Mouse (Mus musculus): ENCODE data around the gene Nek7. TPM values are rescaled to one million over a fixed set of nuclear protein-coding genes. Genes with fewer than 3 reads are reported as not detected.

Nek7 gene
- polyA plus RNA-seq, 1 experiment from 2014 or later: 26.5 TPM

DNA sequence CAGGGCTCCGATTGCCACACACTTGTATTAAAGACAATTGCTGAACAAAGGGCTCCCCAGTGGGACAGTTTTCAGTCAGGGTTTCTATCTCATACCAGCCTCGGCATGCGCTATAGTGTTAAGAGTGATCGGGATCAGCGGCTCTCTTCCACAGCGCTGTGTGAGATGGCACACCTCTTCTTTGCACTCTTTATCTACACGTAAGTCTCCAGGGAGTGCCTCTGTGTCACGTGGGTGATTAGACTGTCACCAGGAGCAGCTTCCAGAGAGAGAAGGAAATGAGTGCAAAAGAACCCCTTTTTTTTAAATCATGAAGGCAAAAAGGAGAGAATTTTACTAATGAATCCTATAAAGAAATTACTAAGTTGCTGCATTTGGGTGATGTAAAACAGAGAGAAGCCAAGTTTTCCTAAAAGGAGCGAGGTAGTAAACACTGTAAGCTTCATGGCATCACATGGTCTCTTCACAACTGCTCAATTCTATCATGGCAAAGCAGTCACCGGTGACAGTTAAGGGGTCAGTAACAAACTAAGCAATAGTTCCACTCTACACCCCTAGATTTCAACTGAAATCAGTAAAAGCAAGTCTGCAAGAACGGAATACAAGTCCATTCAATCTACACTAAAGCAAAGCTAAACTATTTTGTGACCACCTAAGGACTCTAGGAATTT, 40.0 kb downstream of the Nek7 start:
- DNase-seq (ENCODE audit: low spot score): no peak
- H3K27ac ChIP-seq (replicated peaks): 0 out of 2 replicates have a peak overlapping the region, but pooled peaks have one; percentile 38
- H3K9me3 ChIP-seq (replicated peaks): no peaks in the 10 kb centered on the region
- H3K4me3 ChIP-seq: no peak overlapping the region
- H3K36me3 ChIP-seq: no peaks in the 10 kb centered on the region
- 81% methylated on average over 11 of the region's 11 CpGs for WGBS
- peaks cover 9% of the 10 kb centered on the region; the same call in 1 of the 2 replicates for H3K4me1 ChIP-seq
- no peaks in the 10 kb centered on the region for H3K27me3 ChIP-seq (ENCODE audit: low read depth, poor library complexity, severe bottlenecking)

DNA sequence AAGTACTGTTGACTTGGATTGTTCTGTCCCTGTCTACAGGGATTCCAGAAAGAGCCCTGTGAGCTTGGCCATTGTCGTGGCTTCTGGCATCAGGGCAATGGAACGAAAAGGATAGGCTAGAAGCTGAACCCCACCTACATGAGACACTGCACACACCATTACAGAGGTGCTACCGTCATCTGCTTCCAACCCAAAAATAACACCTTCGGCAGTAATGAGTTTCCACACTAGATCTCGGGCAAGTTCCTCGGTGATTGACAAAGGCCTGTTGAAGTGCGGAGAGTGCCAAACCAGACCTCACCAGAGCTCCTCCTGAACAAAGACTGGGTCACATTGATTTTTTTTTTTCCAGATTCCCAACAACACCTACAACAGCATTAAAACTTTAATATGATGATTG, 40.7 kb downstream of the Nek7 start:
- 93% methylated on average over 7 of the region's 7 CpGs for WGBS
- H3K9me3 ChIP-seq (replicated peaks): no peaks in the 10 kb centered on the region

DNA sequence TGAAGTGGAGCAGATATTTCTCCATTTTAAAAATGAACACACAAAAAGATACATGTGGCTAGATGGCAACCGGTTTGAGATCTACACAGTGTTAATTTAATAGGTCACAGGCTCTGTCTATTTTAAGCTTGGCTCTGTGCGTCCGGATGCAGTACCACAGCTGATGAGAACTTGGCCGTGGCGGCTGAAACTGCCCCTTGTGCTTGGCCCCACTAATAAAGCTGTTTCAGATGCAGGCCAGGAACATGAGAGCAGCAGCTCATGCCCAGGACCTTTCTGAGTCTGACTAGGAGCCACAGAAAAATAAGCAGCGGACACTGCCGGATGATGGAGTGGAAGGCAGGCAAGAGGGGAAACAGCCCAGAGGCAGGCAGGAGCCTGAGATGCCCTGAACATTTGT, 43.1 kb downstream of the Nek7 start:
- WGBS: 87% methylated on average over 7 of the region's 7 CpGs
- Histone ChIP-seq H3K36me3 (no peaks in the 10 kb centered on the region), H3K27ac (replicated peaks) (no peak overlapping the region), H3K4me1 (peaks cover 19% of the 10 kb centered on the region), H3K4me3 (no peak overlapping the region), H3K9me3 (replicated peaks) (no peaks in the 10 kb centered on the region), H3K27me3 (ENCODE audit: low read depth, poor library complexity, severe bottlenecking) (no peaks in the 10 kb centered on the region)
- DNase-seq (ENCODE audit: low spot score): no peak

More for the DNA sequence above, 40.7 kb downstream of the Nek7 start:
- no peak for DNase-seq (ENCODE audit: low spot score)
- Histone ChIP-seq H3K36me3 (no peaks in the 10 kb centered on the region), H3K27ac (replicated peaks) (0 out of 2 replicates have a peak overlapping the region, but pooled peaks have one; percentile 38), H3K4me1 (peaks cover 9% of the 10 kb centered on the region; the same call in 1 of the 2 replicates), H3K27me3 (ENCODE audit: low read depth, poor library complexity, severe bottlenecking) (no peaks in the 10 kb centered on the region), H3K4me3 (no peak overlapping the region)

DNA sequence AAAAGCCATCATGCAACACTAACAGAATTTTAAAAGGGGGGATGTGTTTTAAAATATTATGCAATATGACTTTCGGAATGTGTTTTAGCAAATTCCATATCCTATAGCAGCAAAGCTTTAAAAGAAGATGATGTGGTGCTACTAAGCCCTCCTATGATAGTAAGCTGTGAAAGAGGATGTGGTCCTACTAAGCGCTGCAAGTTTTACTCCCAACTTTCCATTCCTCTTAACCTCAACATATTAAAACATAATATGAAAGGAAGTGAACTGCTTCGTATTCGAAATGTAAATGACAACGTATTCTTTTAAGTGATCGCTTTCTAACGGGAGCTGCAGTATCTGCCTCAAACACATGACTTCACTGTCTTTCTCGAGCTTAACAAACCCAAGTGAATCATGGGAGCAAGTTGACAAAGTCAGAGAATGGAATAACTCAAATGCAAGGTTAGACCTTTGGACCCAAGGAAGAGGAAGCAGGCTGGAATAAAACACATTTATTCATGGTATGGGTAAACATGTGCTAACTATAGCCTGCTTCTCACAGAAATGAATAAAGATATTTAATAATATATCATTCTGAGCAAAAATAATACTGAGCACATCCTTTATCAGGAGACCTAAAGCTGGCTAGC, 43.8 kb downstream of the Nek7 start:
- DNase-seq (ENCODE audit: low spot score): no peak
- H3K4me1 ChIP-seq: peaks cover 25% of the 10 kb centered on the region
- no peaks in the 10 kb centered on the region for H3K27me3 ChIP-seq (ENCODE audit: low read depth, poor library complexity, severe bottlenecking)
- 94% methylated on average over 8 of the region's 8 CpGs for WGBS
- H3K36me3 ChIP-seq: no peaks in the 10 kb centered on the region
- no peaks in the 10 kb centered on the region for H3K9me3 ChIP-seq (replicated peaks)
- H3K4me3 ChIP-seq: no peak overlapping the region
- H3K27ac ChIP-seq (replicated peaks): no peak overlapping the region

DNA sequence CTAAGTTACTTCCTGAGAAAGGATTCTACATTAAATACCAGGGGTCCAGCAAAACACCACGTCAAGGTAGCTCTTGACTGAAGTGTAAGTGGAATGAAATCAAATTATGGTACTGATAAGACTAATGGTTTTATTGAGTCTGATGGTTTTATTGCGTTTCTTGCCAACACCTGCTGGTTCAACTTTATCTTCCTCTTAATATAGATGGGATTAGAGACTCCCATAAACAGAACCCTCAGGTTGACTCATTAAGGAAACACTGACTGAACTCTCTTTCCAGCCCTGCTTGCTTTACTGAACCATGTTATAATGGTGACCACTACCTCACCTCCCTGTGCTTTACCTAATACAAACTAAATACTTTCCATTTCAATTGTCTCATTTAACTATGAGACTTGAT, 44.3 kb downstream of the Nek7 start:
- DNase-seq (ENCODE audit: low spot score): no peak
- Histone ChIP-seq H3K9me3 (replicated peaks) (no peaks in the 10 kb centered on the region), H3K4me1 (peaks cover 30% of the 10 kb centered on the region), H3K27me3 (ENCODE audit: low read depth, poor library complexity, severe bottlenecking) (no peaks in the 10 kb centered on the region), H3K4me3 (no peak overlapping the region), H3K36me3 (no peaks in the 10 kb centered on the region), H3K27ac (replicated peaks) (no peak overlapping the region)
- 75% methylated on average over 2 of the region's 2 CpGs for WGBS

DNA sequence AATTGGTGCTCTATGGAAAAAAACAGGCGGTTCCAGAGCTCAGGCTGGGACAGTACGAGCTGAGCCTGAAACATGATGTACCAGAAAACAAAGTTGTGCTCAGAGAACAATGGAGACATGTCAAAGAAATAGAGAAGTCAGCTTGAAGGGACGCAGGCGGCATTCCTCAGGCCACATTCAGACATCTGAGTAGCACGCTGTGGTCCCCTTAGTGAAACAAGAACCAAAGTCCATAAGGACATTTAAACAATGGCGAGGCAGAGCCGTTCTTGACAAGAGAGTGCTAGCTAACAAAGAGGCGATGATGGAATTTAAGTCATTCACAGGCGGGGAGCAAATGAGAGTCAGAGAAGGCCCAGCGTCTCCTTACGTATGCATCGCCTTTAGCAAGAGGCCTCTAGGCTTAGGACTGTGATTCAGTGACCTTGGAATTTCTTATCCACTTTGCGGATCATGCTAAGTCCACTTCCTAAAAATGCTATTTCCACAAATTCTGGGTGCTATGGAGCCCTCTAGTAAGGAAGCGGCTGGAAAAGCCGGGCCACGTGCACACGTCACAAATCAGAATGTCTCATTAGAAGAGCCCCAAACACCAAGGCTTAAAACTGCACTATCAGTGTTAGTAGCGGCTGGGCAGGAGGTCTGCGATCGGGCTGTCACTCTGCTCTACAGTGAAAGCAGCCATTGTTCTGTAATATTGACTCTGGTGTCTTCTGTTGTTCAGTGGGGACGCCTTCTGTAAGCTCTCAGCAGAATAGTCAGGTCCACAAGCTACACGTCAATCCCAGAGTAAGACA, 48.2 kb downstream of the Nek7 start:
- no peaks in the 10 kb centered on the region for H3K36me3 ChIP-seq
- WGBS: 36% methylated on average over 22 of the region's 22 CpGs
- no peaks in the 10 kb centered on the region for H3K9me3 ChIP-seq (replicated peaks)
- peak overlapping the region; percentile 83 for H3K27ac ChIP-seq (replicated peaks)
- no peaks in the 10 kb centered on the region for H3K27me3 ChIP-seq (ENCODE audit: low read depth, poor library complexity, severe bottlenecking)
- H3K4me1 ChIP-seq: peaks cover 29% of the 10 kb centered on the region
- peak overlapping the region; percentile 31; the same call in 1 of the 2 replicates for H3K4me3 ChIP-seq
- peak; percentile 60 for DNase-seq (ENCODE audit: low spot score)

DNA sequence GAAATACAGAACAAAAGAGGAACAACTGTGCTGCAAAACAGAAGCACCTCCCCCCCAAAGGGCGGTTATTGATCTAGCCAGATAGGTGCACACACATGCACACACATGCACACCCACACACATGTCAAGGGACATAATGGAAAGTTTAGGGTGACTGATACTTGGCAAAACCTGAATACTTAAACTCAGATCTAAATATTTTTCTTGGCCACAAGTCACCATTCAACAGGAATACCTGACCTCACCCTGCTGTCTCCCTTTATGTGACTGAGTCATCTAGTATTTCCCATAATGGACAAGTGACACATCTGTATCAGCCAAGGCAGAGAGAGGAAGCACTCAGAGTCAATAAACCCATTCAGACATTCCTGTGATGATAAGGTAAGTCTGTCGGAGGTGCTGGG, 48.9 kb downstream of the Nek7 start:
- Histone ChIP-seq H3K27ac (replicated peaks) (peak overlapping the region; percentile 83), H3K9me3 (replicated peaks) (no peaks in the 10 kb centered on the region), H3K27me3 (ENCODE audit: low read depth, poor library complexity, severe bottlenecking) (no peaks in the 10 kb centered on the region), H3K4me1 (peaks cover 29% of the 10 kb centered on the region), H3K4me3 (no peak overlapping the region), H3K36me3 (no peaks in the 10 kb centered on the region)
- no peak for DNase-seq (ENCODE audit: low spot score)
- WGBS: 78% methylated on average over 2 of the region's 2 CpGs

DNA sequence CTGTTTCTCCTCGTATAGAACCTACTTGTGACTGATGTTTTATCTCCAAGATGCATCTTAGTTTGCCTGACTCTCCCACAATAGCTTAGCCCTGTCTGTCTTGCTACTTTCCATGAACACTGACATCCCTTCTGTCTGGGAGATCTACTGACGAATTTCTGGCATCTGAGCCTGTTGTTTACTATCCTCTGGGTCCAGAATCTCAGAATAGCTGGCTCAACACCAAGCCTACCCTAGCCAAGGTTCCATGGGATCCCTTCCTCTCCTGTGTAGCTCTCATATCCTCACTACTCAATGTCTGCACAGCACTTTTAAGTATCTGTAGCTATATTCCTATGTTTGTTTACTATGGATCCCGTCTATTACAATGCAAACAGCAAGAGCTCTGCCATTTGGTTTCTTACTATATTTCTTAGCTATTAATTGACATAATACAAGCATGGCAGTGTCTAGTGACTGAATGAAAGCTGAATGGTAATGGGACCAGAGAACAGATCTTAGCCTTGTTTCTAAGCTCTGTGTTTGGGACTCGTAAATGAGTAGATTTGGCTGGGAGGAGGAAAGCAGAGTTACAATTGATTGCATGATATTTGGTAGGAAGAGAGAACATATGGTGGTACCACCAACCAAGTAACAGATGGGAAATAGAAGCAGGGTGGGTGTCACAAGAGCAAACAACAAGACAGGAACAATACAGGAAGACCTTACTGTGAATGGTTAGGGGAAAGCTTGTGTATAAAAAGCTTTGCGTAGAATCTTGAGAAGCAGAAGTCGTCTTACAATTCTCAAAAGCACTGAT, 51.3 kb downstream of the Nek7 start:
- WGBS: 87% methylated on average over 6 of the region's 6 CpGs
- Histone ChIP-seq H3K4me1 (peaks cover 29% of the 10 kb centered on the region), H3K27ac (replicated peaks) (no peak overlapping the region; the same call in 1 of the 2 replicates), H3K27me3 (ENCODE audit: low read depth, poor library complexity, severe bottlenecking) (no peaks in the 10 kb centered on the region), H3K36me3 (no peaks in the 10 kb centered on the region), H3K9me3 (replicated peaks) (no peaks in the 10 kb centered on the region), H3K4me3 (no peak overlapping the region)
- DNase-seq (ENCODE audit: low spot score): no peak

DNA sequence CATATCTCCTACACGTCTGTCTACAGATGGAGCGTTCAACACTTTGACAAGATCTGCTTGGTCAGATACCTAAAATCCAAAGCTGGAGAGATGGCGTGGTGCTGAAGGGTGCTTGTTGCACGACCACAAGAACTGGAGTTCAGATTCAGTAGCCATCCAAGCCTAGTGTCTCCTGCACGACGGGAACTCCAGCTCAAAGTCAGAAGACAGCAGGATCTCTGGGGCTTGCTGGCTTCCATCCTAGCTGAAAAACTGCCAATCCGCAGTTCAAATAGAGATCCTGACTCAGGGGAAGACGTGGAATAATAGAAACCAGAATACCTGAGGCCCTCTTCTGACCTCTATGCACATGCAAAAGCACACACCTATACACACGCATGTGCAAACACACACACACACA, 52.0 kb downstream of the Nek7 start:
- DNase-seq (ENCODE audit: low spot score): no peak
- H3K27ac ChIP-seq (replicated peaks): no peak overlapping the region; the same call in 1 of the 2 replicates

DNA sequence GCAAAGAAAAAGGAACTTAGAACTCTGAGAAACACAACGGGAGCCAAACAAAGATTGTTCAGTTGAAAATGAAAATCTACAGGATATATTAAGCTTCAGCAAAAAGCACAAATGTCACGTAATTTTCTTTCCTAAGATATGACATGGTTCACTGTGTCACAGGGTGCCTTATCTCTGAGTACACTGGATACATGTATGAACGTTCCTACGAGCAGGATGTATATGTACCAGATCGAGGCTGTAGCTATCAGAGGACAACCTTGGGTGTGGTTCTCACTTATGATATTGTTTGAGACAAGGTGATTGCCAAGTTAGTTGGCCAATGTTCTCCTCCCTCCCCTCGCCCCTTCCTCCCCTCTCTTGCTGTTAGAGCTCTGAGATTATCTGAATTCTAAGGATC, 55.3 kb downstream of the Nek7 start:
- WGBS: 86% methylated on average over 6 of the region's 6 CpGs
- DNase-seq (ENCODE audit: low spot score): no peak

More for the DNA sequence above, 52.0 kb downstream of the Nek7 start:
- Histone ChIP-seq H3K4me1 (peaks cover 29% of the 10 kb centered on the region), H3K27me3 (ENCODE audit: low read depth, poor library complexity, severe bottlenecking) (no peaks in the 10 kb centered on the region), H3K9me3 (replicated peaks) (no peaks in the 10 kb centered on the region), H3K4me3 (no peak overlapping the region), H3K36me3 (no peaks in the 10 kb centered on the region)
- WGBS: 91% methylated on average over 9 of the region's 9 CpGs

DNA sequence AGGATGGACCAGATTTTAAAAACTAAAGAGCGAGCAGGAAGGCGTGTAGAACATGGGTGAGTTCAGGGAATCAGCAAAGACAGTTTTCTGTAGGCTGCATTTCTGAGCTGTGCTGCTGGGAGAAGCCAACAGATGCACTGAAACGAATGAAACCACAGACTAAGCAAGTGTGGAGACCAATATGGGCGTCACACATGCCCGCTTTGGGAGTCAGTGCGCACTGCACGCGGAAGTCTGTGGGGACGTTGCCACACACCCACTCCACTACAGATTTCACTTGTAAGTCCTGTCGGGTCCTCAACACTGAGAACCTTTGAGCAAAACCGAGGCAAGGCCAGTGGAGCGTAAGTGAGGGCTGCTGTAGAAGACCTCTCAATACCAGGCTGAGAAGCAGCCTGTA, 59.2 kb downstream of the Nek7 start:
- peak overlapping the region; percentile 83 for H3K27ac ChIP-seq (replicated peaks)
- H3K27me3 ChIP-seq (ENCODE audit: low read depth, poor library complexity, severe bottlenecking): no peaks in the 10 kb centered on the region
- no peaks in the 10 kb centered on the region for H3K36me3 ChIP-seq
- no peak overlapping the region for H3K4me3 ChIP-seq
- peaks cover 26% of the 10 kb centered on the region for H3K4me1 ChIP-seq
- H3K9me3 ChIP-seq (replicated peaks): no peaks in the 10 kb centered on the region
- DNase-seq (ENCODE audit: low spot score): no peak
- WGBS: 93% methylated on average over 12 of the region's 12 CpGs

More for the DNA sequence above, 55.3 kb downstream of the Nek7 start:
- Histone ChIP-seq H3K4me1 (peaks cover 20% of the 10 kb centered on the region), H3K27me3 (ENCODE audit: low read depth, poor library complexity, severe bottlenecking) (no peaks in the 10 kb centered on the region), H3K36me3 (no peaks in the 10 kb centered on the region), H3K27ac (replicated peaks) (no peak overlapping the region), H3K9me3 (replicated peaks) (no peaks in the 10 kb centered on the region), H3K4me3 (no peak overlapping the region)
